Mouse (Mus musculus): ENCODE data around the gene Ptpn14. TPM values are rescaled to one million over a fixed set of nuclear protein-coding genes. Genes with fewer than 3 reads are reported as not detected.

Gene Ptpn14
- polyA plus RNA-seq (2015; fragmentation: Illumina TruSeq; extraction: RNeasy Lipid Tissue Mini Kit (QIAGEN cat#74804); ENCODE audit: insufficient read depth, low replicate concordance) = 10.5 TPM

GRCm38 (mm10) chr1:189727884-189728783 lies at the start of gene Ptpn14:
Ptpn14 (plus strand) TSS chr1:189728268.

GRCm38 (mm10) chr1:189687654-189688387 lies 40.2 kb upstream of the Ptpn14 start, which contains the start of gene Cenpf:
Cenpf (minus strand) TSS chr1:189688086.

GRCm38 (mm10) chr1:189921818-189922592 lies 193.9 kb downstream of the Ptpn14 start, which contains the start of gene Smyd2:
Smyd2 (minus strand) TSS chr1:189922363.

Other genes with a start within 250 kb of the Ptpn14 start
- gene Cenpf, start 40.2 kb upstream of the Ptpn14 start, polyA plus RNA-seq (2015; fragmentation: Illumina TruSeq; extraction: RNeasy Lipid Tissue Mini Kit (QIAGEN cat#74804); ENCODE audit: insufficient read depth, low replicate concordance) = 5.9 TPM
- gene Smyd2, start 194.1 kb downstream of the Ptpn14 start, polyA plus RNA-seq (2015; fragmentation: Illumina TruSeq; extraction: RNeasy Lipid Tissue Mini Kit (QIAGEN cat#74804); ENCODE audit: insufficient read depth, low replicate concordance) = 11.7 TPM